Mouse (Mus musculus): ENCODE measurements around the gene 1600014C23Rik.

DNA sequence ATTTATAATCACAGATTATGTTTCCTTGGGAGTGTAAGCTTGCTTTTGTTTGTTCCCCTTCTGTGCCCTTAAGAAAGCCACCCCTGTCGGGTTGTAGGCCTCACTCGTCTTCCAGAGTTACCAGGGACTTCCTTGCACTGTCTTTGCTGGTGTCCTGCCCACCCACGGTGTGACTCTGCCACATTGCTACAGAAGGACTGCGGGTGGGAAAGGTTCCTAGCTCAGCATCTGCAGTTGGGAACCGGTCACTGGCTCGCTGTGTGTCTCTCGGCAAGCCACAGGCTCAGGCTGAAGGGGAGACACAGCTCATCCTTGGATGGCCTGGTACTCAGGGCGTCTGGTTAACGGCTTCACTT is 32.4 kb downstream of the 1600014C23Rik start:
- TF ChIP-seq POLR2A (IDR thresholded peaks at IDR 0.05; ENCODE audit: borderline replicate concordance, low read depth, low read length), result no peak
- TF ChIP-seq CTCF (IDR thresholded peaks at IDR 0.05; ENCODE audit: low read depth, low read length), result no peak

Data from bone marrow macrophage, adult 2 months (primary cell).